21 mouse cellular contexts compared by ENCODE assay signal in genomic region chr12:72679635-72680034, GRCm38 (mm10). TPM values are rescaled to one million over a fixed set of nuclear protein-coding genes. Genes with fewer than 3 reads are reported as not detected.
A peak's percentile ranks its signal among the peaks of the same experiment; 100 is the strongest.
DNase-seq lines count a peak whose midpoint lies in the region; ATAC-seq and TF ChIP-seq lines count a peak whose summit lies in the region.
"Had no signal": no experiment of that assay in that cellular context is flagged by ENCODE, and none has a peak within 500 bp of the region (broad histone marks: within the 10 kb centered on the region; RNA-seq: fewer than 3 reads in every experiment).

No protein-coding gene starts in this region.

- no peaks in the 10 kb centered on the region for H3K27me3 ChIP-seq in liver, postnatal 0 days (ENCODE audit: insufficient read depth, low read length)
- no peaks in the 10 kb centered on the region for H3K27me3 ChIP-seq in liver, embryonic 11.5 days (replicated peaks; ENCODE audit: control insufficient read depth, insufficient read depth, low read length)
- H3K27me3 ChIP-seq in G1E (ENCODE audit: insufficient read depth, low read length), result peaks cover 11% of the 10 kb centered on the region
- H3K27me3 ChIP-seq: embryonic facial prominence, embryonic 12.5 days; lung, embryonic 15.5 days had no signal

- DNase-seq in gastrocnemius, adult 2 months, result no peak
- DNase-seq in gastrocnemius, postnatal 4 days (ENCODE audit: low spot score in 2 of 2), result no peak
- DNase-seq in liver, postnatal 0 days, result no peak
- DNase-seq in liver, embryonic 11.5 days (ENCODE audit: low spot score), result no peak
- no peak for DNase-seq in G1E (ENCODE audit: low spot score)
- DNase-seq in spleen, postnatal 10 days (ENCODE audit: low spot score in 2 of 2), result no peak
- DNase-seq in spleen, adult 18-20 months, result no peak
- DNase-seq: adrenal gland, adult 8-10 months; B cell, adult 2 months; cerebellum, postnatal 25 days; thymus, postnatal 36 days had no signal

- H3K4me2 ChIP-seq in liver, postnatal 0 days (ENCODE audit: low read depth, low read length), result no peak overlapping the region
- no peak overlapping the region for H3K4me2 ChIP-seq in liver, embryonic 11.5 days
- H3K4me2 ChIP-seq: embryonic facial prominence, embryonic 12.5 days; lung, embryonic 15.5 days had no signal

- 70% methylated on average over 3 of the region's 3 CpGs for WGBS in liver, postnatal 0 days (ENCODE audit: insufficient replicate concordance)
- WGBS in liver, embryonic 11.5 days, result 63% methylated on average over 3 of the region's 3 CpGs

- TF ChIP-seq CTCF in gastrocnemius, adult 2 months (IDR thresholded peaks at IDR 0.05), result peak; percentile 12; the same call in 1 of the 2 replicates
- TF ChIP-seq CTCF in liver, postnatal 0 days (IDR thresholded peaks at IDR 0.05; ENCODE audit: low read depth), result peak; percentile 51
- TF ChIP-seq CTCF in G1E (IDR thresholded peaks at IDR 0.05; ENCODE audit: low read depth, low read length), result 0 out of 2 replicates have a peak, but pooled peaks have one; percentile 16

- TF ChIP-seq EP300 in liver, postnatal 0 days (IDR thresholded peaks at IDR 0.05; ENCODE audit: low read depth), result no peak

- intact Hi-C loops in gastrocnemius, adult 2 months (cut with DNase I), result no loop called here

- H3K36me3 ChIP-seq in liver, postnatal 0 days (replicated peaks; ENCODE audit: insufficient read depth, low read length), result no peaks in the 10 kb centered on the region
- H3K36me3 ChIP-seq in liver, embryonic 11.5 days (ENCODE audit: control insufficient read depth, insufficient read depth, low read length), result no peaks in the 10 kb centered on the region
- H3K36me3 ChIP-seq in G1E (replicated peaks), result no peaks in the 10 kb centered on the region
- H3K36me3 ChIP-seq: embryonic facial prominence, embryonic 12.5 days; lung, embryonic 15.5 days; midbrain, embryonic 10.5 days had no signal

- H3K4me3 ChIP-seq in gastrocnemius, adult 2 months, result no peak overlapping the region
- no peak overlapping the region for H3K4me3 ChIP-seq in liver, postnatal 0 days (ENCODE audit: low read depth, low read length)
- no peak overlapping the region for H3K4me3 ChIP-seq in liver, embryonic 11.5 days (ENCODE audit: low read depth, low read length)
- H3K4me3 ChIP-seq in G1E (ENCODE audit: low read depth, low read length), result no peak overlapping the region
- H3K4me3 ChIP-seq: embryonic facial prominence, embryonic 12.5 days; lung, embryonic 15.5 days; midbrain, embryonic 10.5 days had no signal

- H3K9me3 ChIP-seq in liver, postnatal 0 days (ENCODE audit: low read length), result no peaks in the 10 kb centered on the region
- H3K9me3 ChIP-seq in liver, embryonic 11.5 days (ENCODE audit: control insufficient read depth, low read length), result no peaks in the 10 kb centered on the region
- no peaks in the 10 kb centered on the region for H3K9me3 ChIP-seq in G1E (replicated peaks)
- H3K9me3 ChIP-seq: embryonic facial prominence, embryonic 12.5 days; lung, embryonic 15.5 days; midbrain, embryonic 10.5 days had no signal

- ATAC-seq in liver, postnatal 0 days, result no peak
- ATAC-seq in liver, embryonic 11.5 days (replicated peaks; ENCODE audit: low FRiP score), result no peak
- no peak for ATAC-seq in G1E (ENCODE audit: extremely low read depth, insufficient number of reproducible peaks, low FRiP score, poor library complexity, severe bottlenecking)
- peak; percentile 59; the same call in 1 of the 2 replicates for ATAC-seq in megakaryocyte progenitor cell, adult 5-6 weeks (replicated peaks; ENCODE audit: poor library complexity)

- H3K4me1 ChIP-seq in liver, postnatal 0 days (ENCODE audit: insufficient read depth), result peaks cover 2% of the 10 kb centered on the region; the same call in 1 of the 2 replicates
- 0 out of 2 replicates have a peak, but pooled peaks cover 4% of the 10 kb centered on the region for H3K4me1 ChIP-seq in liver, embryonic 11.5 days (replicated peaks; ENCODE audit: control insufficient read depth, insufficient read depth, low read length)
- peaks cover 6% of the 10 kb centered on the region; the same call in 1 of the 2 replicates for H3K4me1 ChIP-seq in G1E (ENCODE audit: insufficient read depth, low read depth, low read length)
- H3K4me1 ChIP-seq: embryonic facial prominence, embryonic 12.5 days had no signal

- no peak overlapping the region for H3K27ac ChIP-seq in gastrocnemius, adult 2 months
- no peak overlapping the region for H3K27ac ChIP-seq in liver, postnatal 0 days (ENCODE audit: low read depth)
- no peak overlapping the region for H3K27ac ChIP-seq in liver, embryonic 11.5 days (ENCODE audit: low read depth, low read length)
- H3K27ac ChIP-seq: embryonic facial prominence, embryonic 12.5 days; kidney, postnatal 0 days; lung, embryonic 15.5 days; midbrain, embryonic 10.5 days had no signal

- no peak overlapping the region for H3K9ac ChIP-seq in liver, postnatal 0 days (replicated peaks)
- no peak overlapping the region for H3K9ac ChIP-seq in liver, embryonic 11.5 days (ENCODE audit: low read depth, low read length)
- H3K9ac ChIP-seq: embryonic facial prominence, embryonic 12.5 days; lung, embryonic 15.5 days had no signal

RNA-seq across cellular contexts. Expression of gene Dhrs7, which starts 14.9 kb away (rescaled TPM):
- 10 to 100 TPM; 11.7 to 22.5 TPM for total RNA-seq in gastrocnemius, adult 2 months (2021)
- total RNA-seq in gastrocnemius, postnatal 4 days (2021), result 10 to 100 TPM; 34.0 to 37.8 TPM
- 54.0 and 54.4 TPM in 2 replicates for polyA plus RNA-seq in liver, postnatal 0 days (2015; fragmentation: Nextera tagmentation; extraction: Ambion mirVana)
- 12.6 and 13.7 TPM in 2 replicates for polyA plus RNA-seq in liver, embryonic 11.5 days (2014; fragmentation: Nextera tagmentation; extraction: Ambion mirVana)
- total RNA-seq in G1E (2014; fragmentation: Nextera tagmentation) (10.9 and 14.4 TPM in 2 replicates), G1E (2017) (31.6 and 37.4 TPM in 2 replicates)
- polyA plus RNA-seq in G1E (2012), result 4.3 and 7.2 TPM in 2 replicates
- 30.0 and 33.0 TPM in 2 replicates for total RNA-seq in megakaryocyte progenitor cell, adult 5-6 weeks (2015)
- 49.9 and 59.7 TPM in 2 replicates for total RNA-seq in megakaryocyte progenitor cell, adult 5-6 weeks (2017)

RNA-seq across cellular contexts. Expression of gene Gm4756, which starts 30.2 kb away (rescaled TPM):
- total RNA-seq in gastrocnemius, adult 2 months (2021), result not detected
- total RNA-seq in gastrocnemius, postnatal 4 days (2021), result not detected
- 0.17 and 0.25 TPM in 2 replicates for polyA plus RNA-seq in liver, postnatal 0 days (2015; fragmentation: Nextera tagmentation; extraction: Ambion mirVana)
- polyA plus RNA-seq in liver, embryonic 11.5 days (2014; fragmentation: Nextera tagmentation; extraction: Ambion mirVana), result not detected in 2 replicates
- total RNA-seq in G1E (2014; fragmentation: Nextera tagmentation) (not detected in 2 replicates), G1E (2017) (0.12 and 0.16 TPM in 2 replicates)
- not detected in 2 replicates for polyA plus RNA-seq in G1E (2012)
- not detected in 2 replicates for total RNA-seq in megakaryocyte progenitor cell, adult 5-6 weeks (2015)
- not detected in 2 replicates for total RNA-seq in megakaryocyte progenitor cell, adult 5-6 weeks (2017)
- total RNA-seq: adrenal gland, adult 8-10 months; heart, postnatal 25 days; layer of hippocampus, postnatal 10 days; left cerebral cortex, postnatal 36 days had no signal
- polyA plus RNA-seq: embryonic facial prominence, embryonic 12.5 days; gonadal fat pad, adult 2 months; kidney, postnatal 0 days; lung, embryonic 15.5 days; midbrain, embryonic 10.5 days; stomach, embryonic 14.5 days had no signal
